9 mouse cellular contexts compared by ENCODE assay signal in the genomic region with DNA sequence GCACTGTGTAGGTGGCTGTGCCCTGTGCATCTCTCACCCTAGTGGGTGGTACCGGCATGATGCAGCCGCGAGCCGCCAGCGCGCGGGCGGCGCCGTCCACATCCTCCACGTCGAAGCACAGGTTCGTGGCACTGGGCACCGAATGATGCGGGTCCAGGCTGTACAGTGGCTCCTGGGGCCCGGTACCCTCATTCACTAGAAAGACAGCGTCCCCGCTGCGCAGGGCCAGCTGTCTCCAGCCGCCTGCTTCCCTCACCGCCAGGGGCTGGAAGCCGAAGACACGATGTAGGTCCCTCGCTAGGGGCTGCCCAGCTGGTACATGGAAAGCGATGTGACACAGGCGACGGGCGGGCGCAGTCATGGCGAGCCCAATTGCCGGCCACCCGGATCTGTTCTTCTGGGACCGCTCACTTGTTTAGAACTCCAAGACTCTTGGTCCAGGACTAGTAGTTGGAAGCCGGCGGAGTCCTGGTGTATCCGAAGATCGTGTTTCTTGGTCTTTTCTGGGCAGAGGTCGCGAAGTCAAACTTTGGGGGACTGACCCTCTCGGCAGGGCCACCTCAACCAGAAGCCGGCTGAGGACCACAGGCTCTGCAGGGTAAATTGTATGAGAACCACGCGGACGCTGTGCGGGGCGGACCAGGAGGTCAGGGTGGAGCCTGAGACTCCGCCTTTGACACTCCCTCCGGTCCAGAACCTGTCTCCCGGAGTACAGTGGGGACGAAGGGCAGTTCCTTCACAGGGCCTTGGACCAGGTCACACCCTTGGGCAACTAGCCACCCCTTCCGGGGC. TPM values are rescaled to one million over a fixed set of nuclear protein-coding genes. Genes with fewer than 3 reads are reported as not detected.
A peak's percentile ranks its signal among the peaks of the same experiment; 100 is the strongest.
DNase-seq lines count a peak whose midpoint lies in the region; ATAC-seq and TF ChIP-seq lines count a peak whose summit lies in the region.
"Had no signal": no experiment of that assay in that cellular context is flagged by ENCODE, and none has a peak within 500 bp of the region (broad histone marks: within the 10 kb centered on the region; RNA-seq: fewer than 3 reads in every experiment).

No protein-coding gene starts in this region.

- peak; percentile 80 for ATAC-seq in liver, embryonic 13.5 days (ENCODE audit: low read depth)
- peak; percentile 60 for ATAC-seq in monocyte, adult 5-6 weeks (replicated peaks; ENCODE audit: insufficient number of reproducible peaks, low FRiP score, low TSS enrichment, poor library complexity, severe bottlenecking)
- ATAC-seq: Patski had no signal

- DNase-seq in right cerebral cortex, adult 18-20 months: peak; percentile 45
- DNase-seq in right cerebral cortex, postnatal 36 days (ENCODE audit: low spot score in 2 of 2): no peak
- DNase-seq in embryo, embryonic 9.5 days (ENCODE audit: extremely low spot score): peak; percentile 81
- peak; percentile 85 to 87 for DNase-seq in heart, adult 2 months
- peak; percentile 96 for DNase-seq in kidney, adult 11 months
- peak; percentile 62 for DNase-seq in liver, embryonic 13.5 days
- DNase-seq in spleen, postnatal 4 days (ENCODE audit: low spot score in 2 of 2): peak; percentile 52 to 80

- under 1% methylated on average over 51 of the region's 51 CpGs for WGBS in heart, adult 2 months
- WGBS in liver, embryonic 13.5 days (ENCODE audit: insufficient replicate concordance): under 1% methylated on average over 51 of the region's 51 CpGs

- H3K4me3 ChIP-seq in heart, adult 2 months: peak overlapping the region; percentile 54
- peak overlapping the region; percentile 63 for H3K4me3 ChIP-seq in liver, embryonic 13.5 days (replicated peaks)

- peak overlapping the region; percentile 36 for H3K9ac ChIP-seq in heart, adult 2 months (ENCODE audit: low read depth, low read length)
- peak overlapping the region; percentile 67 for H3K9ac ChIP-seq in liver, embryonic 13.5 days

- no peaks in the 10 kb centered on the region for H3K36me3 ChIP-seq in heart, adult 2 months (ENCODE audit: control insufficient read depth, insufficient read depth, low read length)
- peaks cover 10% of the 10 kb centered on the region; the same call in 1 of the 2 replicates for H3K36me3 ChIP-seq in liver, embryonic 13.5 days

- peak; percentile 51 for TF ChIP-seq CTCF in heart, adult 2 months (IDR thresholded peaks at IDR 0.05)

- H3K27me3 ChIP-seq in heart, adult 2 months (ENCODE audit: control insufficient read depth, insufficient read depth, low read length): no peaks in the 10 kb centered on the region
- peaks cover 27% of the 10 kb centered on the region for H3K27me3 ChIP-seq in liver, embryonic 13.5 days
- H3K27me3 ChIP-seq: Patski had no signal

- TF ChIP-seq EP300 in heart, adult 2 months (IDR thresholded peaks at IDR 0.05; ENCODE audit: insufficient read depth, low read depth, low read length): 0 out of 2 replicates have a peak, but pooled peaks have one; percentile 51

- intact Hi-C loops in heart, adult 2 months (cut with DNase I): no loop called here

- peak; percentile 69 for TF ChIP-seq POLR2A in heart, adult 2 months (IDR thresholded peaks at IDR 0.05; ENCODE audit: insufficient read depth, low read depth, low read length)

- H3K9me3 ChIP-seq in liver, embryonic 13.5 days (replicated peaks): no peaks in the 10 kb centered on the region

- H3K27ac ChIP-seq in heart, adult 2 months: peak overlapping the region; percentile 68
- no peak overlapping the region for H3K27ac ChIP-seq in liver, embryonic 13.5 days

- H3K4me1 ChIP-seq in heart, adult 2 months (ENCODE audit: control insufficient read depth, insufficient read depth, low read length): peaks cover 2% of the 10 kb centered on the region; the same call in 1 of the 2 replicates
- H3K4me1 ChIP-seq in liver, embryonic 13.5 days (replicated peaks): peaks cover 48% of the 10 kb centered on the region

- H3K4me2 ChIP-seq in liver, embryonic 13.5 days: peak overlapping the region; percentile 83

- H3K79me2 ChIP-seq in heart, adult 2 months (replicated peaks; ENCODE audit: control insufficient read depth, insufficient read depth, low read length): no peaks in the 10 kb centered on the region

RNA-seq across cellular contexts. Expression of a gene that starts 0.4 kb away (rescaled TPM):
- 1 to 10 TPM; 3.9 to 4.8 TPM for total RNA-seq in heart, adult 2 months (2021)
- 4.0 and 4.3 TPM in 2 replicates for polyA plus RNA-seq in heart, adult 2 months (2012; rRNA removed)
- 0.53 and 0.58 TPM in 2 replicates for polyA plus RNA-seq in liver, embryonic 13.5 days (2015; fragmentation: Nextera tagmentation; extraction: Ambion mirVana)
- not detected in 3 replicates for total RNA-seq in monocyte, adult 5-6 weeks (2017)

RNA-seq across cellular contexts. Expression of a gene that starts 13.6 kb away (rescaled TPM):
- 1 to 10 TPM; 1.2 to 1.5 TPM for total RNA-seq in heart, adult 2 months (2021)
- polyA plus RNA-seq in heart, adult 2 months (2012; rRNA removed): 3.5 and 3.7 TPM in 2 replicates
- polyA plus RNA-seq in liver, embryonic 13.5 days (2015; fragmentation: Nextera tagmentation; extraction: Ambion mirVana): 3.9 and 4.0 TPM in 2 replicates
- 3.2 to 8.0 TPM (median 4.5 TPM) in 3 replicates for total RNA-seq in monocyte, adult 5-6 weeks (2017)

RNA-seq across cellular contexts. Expression of a gene that starts 13.7 kb away (rescaled TPM):
- total RNA-seq in heart, adult 2 months (2021): 1 to 10 TPM; 5.7 to 8.6 TPM
- 12.3 and 15.3 TPM in 2 replicates for polyA plus RNA-seq in heart, adult 2 months (2012; rRNA removed)
- polyA plus RNA-seq in liver, embryonic 13.5 days (2015; fragmentation: Nextera tagmentation; extraction: Ambion mirVana): 20.0 and 20.2 TPM in 2 replicates
- 32.9 to 53.5 TPM (median 37.8 TPM) in 3 replicates for total RNA-seq in monocyte, adult 5-6 weeks (2017)

RNA-seq across cellular contexts. Expression of a gene that starts 56.1 kb away (rescaled TPM):
- total RNA-seq in heart, adult 2 months (2021): 1 to 10 TPM; 1.0 TPM
- polyA plus RNA-seq in heart, adult 2 months (2012; rRNA removed): 0.86 and 1.4 TPM in 2 replicates
- polyA plus RNA-seq in liver, embryonic 13.5 days (2015; fragmentation: Nextera tagmentation; extraction: Ambion mirVana): 0.05 and 0.06 TPM in 2 replicates
- 0.10 to 0.19 TPM in 2 of 3 replicates, not detected in the other for total RNA-seq in monocyte, adult 5-6 weeks (2017)

Comparison
In these comparisons a context has a peak if more than half of its experiments do, and no peak if none do; other contexts are left out.
1. DNase-seq: peak in right cerebral cortex, adult 18-20 months (single experiment), embryo, embryonic 9.5 days (single experiment), heart, adult 2 months (2 of 2), kidney, adult 11 months (single experiment), liver, embryonic 13.5 days (single experiment) and spleen, postnatal 4 days (2 of 2); none in right cerebral cortex, postnatal 36 days (0 of 2).